Mouse (Mus musculus) layer of hippocampus, adult 2 months (tissue): Measurements from ENCODE around the gene Gm3336. TPM values are rescaled to one million over a fixed set of nuclear protein-coding genes. Genes with fewer than 3 reads are reported as not detected.
A peak's percentile ranks its signal among the peaks of the same experiment; 100 is the strongest.

Experiments
- DNase-seq, 2 experiments: peaks; one replicate each; pipeline ENCODE4 v3.0.0; 2022; ENCODE audit warnings: low spot score in 2 of 2
- H3K27ac ChIP-seq: fragments of 200-600 bp; 2 replicates; pipeline ENCODE4 v1.8.1; 2022
- H3K4me3 ChIP-seq: fragments of 200-600 bp; 2 replicates; pipeline ENCODE4 v1.8.1; 2022; ENCODE audit warnings: mild to moderate bottlenecking
- CTCF ChIP-seq: fragments of 200-600 bp; conservative IDR thresholded peaks from 2 replicates; pipeline ENCODE4 v1.8.1; 2022; ENCODE audit warnings: antibody characterized with exemption, mild to moderate bottlenecking, moderate library complexity
- total RNA-seq, 2 experiments: library from RNA; stranded (reverse); gene quantifications; 2 replicates each; pipeline ENCODE4 v1.2.3; 2021

The Gm3336 gene
- total RNA-seq, 2 experiments from 2014 or later: not detected

- Histone ChIP-seq H3K4me3 (no peak overlapping the region), H3K27ac (no peak overlapping the region)
- no peak for DNase-seq
- no peak for TF ChIP-seq CTCF
Observed at GRCm38 (mm10) chr8:70711041-70711440, 7.3 kb upstream of the Gm3336 start.

GRCm38 (mm10) chr8:70713991-70714390 is 4.4 kb upstream of the Gm3336 start:
- H3K27ac ChIP-seq: no peak overlapping the region
- H3K4me3 ChIP-seq: no peak overlapping the region
- no peak for DNase-seq
- no peak for TF ChIP-seq CTCF

- Histone ChIP-seq H3K27ac (no peak overlapping the region), H3K4me3 (no peak overlapping the region)
- no peak for TF ChIP-seq CTCF
- DNase-seq: no peak
Observed at GRCm38 (mm10) chr8:70715086-70715485, 3.3 kb upstream of the Gm3336 start.

- TF ChIP-seq CTCF: no peak
- Histone ChIP-seq H3K4me3 (no peak overlapping the region), H3K27ac (no peak overlapping the region)
- DNase-seq: no peak
Observed at GRCm38 (mm10) chr8:70716521-70717400, 1.6 kb upstream of the Gm3336 start.

GRCm38 (mm10) chr8:70719796-70720270 is 1.5 kb downstream of the Gm3336 start:
- Histone ChIP-seq H3K4me3 (no peak overlapping the region), H3K27ac (no peak overlapping the region)
- TF ChIP-seq CTCF: no peak
- no peak for DNase-seq

- peak; percentile 98 for TF ChIP-seq CTCF
- Histone ChIP-seq H3K27ac (no peak overlapping the region), H3K4me3 (no peak overlapping the region)
- DNase-seq: peak; percentile 72 to 81
Observed at GRCm38 (mm10) chr8:70720739-70721138, 2.4 kb downstream of the Gm3336 start.

- TF ChIP-seq CTCF: no peak
- no peak for DNase-seq
- H3K27ac ChIP-seq: no peak overlapping the region
Observed at GRCm38 (mm10) chr8:70721601-70722000, 3.3 kb downstream of the Gm3336 start.

GRCm38 (mm10) chr8:70723486-70724210 is 5.3 kb downstream of the Gm3336 start, which contains the start of gene Pde4c:
Gene Pde4c (plus strand): TSS chr8:70723720.
- DNase-seq: no peak
- Histone ChIP-seq H3K4me3 (no peak within 1 kb of the TSS), H3K27ac (no peak within 1 kb of the TSS)
- no peak for TF ChIP-seq CTCF

More at GRCm38 (mm10) chr8:70721601-70722000, 3.3 kb downstream of the Gm3336 start:
- no peak overlapping the region for H3K4me3 ChIP-seq

GRCm38 (mm10) chr8:70724216-70724615 is 5.9 kb downstream of the Gm3336 start:
- H3K27ac ChIP-seq: no peak overlapping the region
- TF ChIP-seq CTCF: no peak
- no peak for DNase-seq
- H3K4me3 ChIP-seq: no peak overlapping the region

GRCm38 (mm10) chr8:70725792-70726447 is 7.6 kb downstream of the Gm3336 start:
- TF ChIP-seq CTCF: no peak
- H3K4me3 ChIP-seq: no peak overlapping the region
- no peak overlapping the region for H3K27ac ChIP-seq
- DNase-seq: no peak

GRCm38 (mm10) chr8:70726721-70727120 is 8.4 kb downstream of the Gm3336 start:
- DNase-seq: no peak
- H3K4me3 ChIP-seq: no peak overlapping the region
- TF ChIP-seq CTCF: no peak
- no peak overlapping the region for H3K27ac ChIP-seq

- no peak for DNase-seq
- no peak overlapping the region for H3K27ac ChIP-seq
- H3K4me3 ChIP-seq: peak overlapping the region; percentile 27; the same call in 1 of the 2 replicates
- peak; percentile 63 for TF ChIP-seq CTCF
Observed at GRCm38 (mm10) chr8:70729808-70730475, 11.6 kb downstream of the Gm3336 start.
